Mouse (Mus musculus) layer of hippocampus, postnatal 14 days (tissue): ENCODE data around the gene Casp2. TPM values are rescaled to one million over a fixed set of nuclear protein-coding genes. Genes with fewer than 3 reads are reported as not detected.

ENCODE experiments used
- DNase-seq, 2 experiments: peaks; one replicate each; pipeline ENCODE4 v3.0.0; 2021 to 2022; ENCODE audit warnings: low spot score in 2 of 2, mixed read lengths in 1 of 2
- long read RNA-seq, 2 experiments: library from polyadenylated mRNA; stranded (forward); transcript quantifications; one replicate each; pipeline ENCODE4 v2.0.0; 2021
- total RNA-seq, 2 experiments: library from RNA; stranded (reverse); gene quantifications; 2 replicates each; pipeline ENCODE4 v1.2.3; 2021

The Casp2 gene
- total RNA-seq = 10 to 100 TPM; 19.2 to 20.8 TPM
- long read RNA-seq, experiment 1, transcript Casp2-201 (11 exons, 3,529 nt) = major isoform, 6 of 13 reads
- long read RNA-seq, experiment 1, partial matches to known transcripts = 3 of 13 reads
- long read RNA-seq, experiment 1, other reads (novel, unspliced or antisense) = 2 of 13 reads
- long read RNA-seq, experiment 2, transcript Casp2-201 (11 exons, 3,529 nt) = major isoform, 10 of 19 reads
- long read RNA-seq, experiment 2, partial matches to known transcripts = 4 of 19 reads
- long read RNA-seq, experiment 2, other reads (novel, unspliced or antisense) = 1 of 19 reads

DNA sequence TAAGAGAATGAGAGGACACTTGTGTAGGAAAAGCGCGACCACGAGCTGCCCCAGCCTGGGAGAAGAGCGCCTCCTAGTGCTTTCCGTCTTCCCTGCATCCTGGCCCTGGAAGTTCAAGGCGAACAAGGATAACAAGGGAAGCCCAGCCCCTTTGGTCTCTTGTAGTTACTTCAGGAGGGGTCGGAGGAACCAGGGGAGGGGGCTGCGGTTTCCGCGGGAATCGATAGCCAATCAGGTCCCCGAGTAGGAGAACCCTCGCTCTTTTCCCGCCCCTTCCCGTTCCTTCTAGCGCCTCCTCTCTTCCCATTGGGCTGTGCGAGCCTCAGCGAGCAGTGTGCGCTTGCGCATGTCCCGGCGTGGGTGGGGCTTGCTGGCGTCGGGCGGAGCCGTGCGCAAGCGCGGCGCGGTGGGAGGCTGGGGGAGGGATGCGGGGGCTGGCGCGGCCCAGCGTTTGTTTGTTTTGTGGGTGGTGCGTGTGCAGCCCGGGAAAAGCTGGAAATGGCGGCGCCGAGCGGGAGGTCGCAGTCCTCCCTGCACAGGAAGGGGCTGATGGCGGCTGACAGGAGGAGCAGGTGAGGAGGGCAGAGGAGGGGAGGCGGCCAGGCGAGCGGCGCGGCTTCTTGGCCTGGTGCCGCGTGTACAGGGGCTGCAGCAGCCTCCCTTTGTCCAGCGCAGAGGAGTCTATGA is at the start of gene Casp2:
Gene Casp2, plus strand, starts transcription at position 360 of the 687 bp plus-strand sequence.
- DNase-seq = peak; percentile 95 to 99

GRCm38 (mm10) chr6:42215028-42215427 is 49.8 kb upstream of the Casp2 start, which contains the start of gene Tas2r144:
TSS of gene Tas2r144 (plus strand) at chr6:42215328.
- no peak for DNase-seq

- DNase-seq = no peak
These were observed 42.5 kb upstream of the Casp2 start for GRCm38 (mm10) chr6:42222286-42222685.

DNA sequence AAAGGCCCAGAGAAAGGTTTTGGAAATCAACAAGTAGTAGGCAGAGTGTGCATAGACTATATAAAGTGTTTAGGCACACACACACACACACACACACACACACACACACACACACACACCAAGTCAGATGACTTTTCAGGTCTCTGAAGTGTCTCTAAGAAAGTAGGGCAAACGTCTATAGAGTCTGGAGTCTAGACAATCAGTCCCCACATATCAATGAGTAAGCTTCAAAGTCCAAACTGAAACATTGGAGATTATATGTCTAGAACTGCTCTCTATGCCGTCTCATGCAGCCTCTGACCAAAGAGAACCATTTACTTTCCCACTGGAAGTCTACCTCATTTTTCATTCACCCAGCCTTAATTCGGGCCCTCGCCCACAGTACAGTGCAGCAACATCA is 39.7 kb upstream of the Casp2 start:
- no peak for DNase-seq

DNA sequence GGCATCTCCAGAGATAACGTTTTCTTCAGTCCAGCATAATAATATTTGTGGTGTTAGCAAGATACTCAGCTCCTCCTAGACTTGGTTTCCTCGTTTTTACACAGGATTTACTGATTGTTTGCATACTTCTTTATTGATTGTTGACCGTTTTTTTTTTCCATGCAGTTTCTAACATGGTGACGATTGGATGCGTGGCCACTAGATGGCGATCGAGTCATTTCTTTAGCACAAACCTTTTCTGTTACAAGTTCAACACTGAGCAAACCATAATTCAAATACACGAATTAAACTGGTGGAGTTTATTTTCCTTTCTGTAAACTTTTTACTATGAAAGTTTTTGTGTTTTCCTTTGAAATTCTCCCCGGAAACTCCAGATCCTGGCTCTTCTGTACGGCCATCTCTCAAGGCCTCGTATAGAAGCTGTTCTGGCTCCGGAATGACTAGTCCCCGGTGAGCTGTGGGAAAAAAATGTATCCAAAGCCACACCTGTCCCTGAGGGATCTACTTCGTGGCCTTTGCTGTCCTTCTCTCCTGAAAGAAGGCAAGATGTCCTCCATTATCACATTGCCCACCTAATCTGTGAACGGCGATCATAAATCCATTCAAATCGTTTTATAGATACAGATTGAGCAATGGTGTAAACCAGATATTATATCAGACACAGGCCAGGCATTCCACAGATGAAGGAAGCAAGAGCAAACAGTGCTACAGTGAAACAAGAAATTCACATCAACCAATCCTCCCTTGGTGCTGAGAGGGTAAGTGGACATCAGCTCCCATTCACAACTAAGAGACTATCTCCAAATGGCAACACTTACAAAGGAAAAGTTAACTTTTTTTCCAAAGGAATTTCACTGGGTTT is 37.3 kb upstream of the Casp2 start:
- peak; percentile 46 to 77 for DNase-seq

DNA sequence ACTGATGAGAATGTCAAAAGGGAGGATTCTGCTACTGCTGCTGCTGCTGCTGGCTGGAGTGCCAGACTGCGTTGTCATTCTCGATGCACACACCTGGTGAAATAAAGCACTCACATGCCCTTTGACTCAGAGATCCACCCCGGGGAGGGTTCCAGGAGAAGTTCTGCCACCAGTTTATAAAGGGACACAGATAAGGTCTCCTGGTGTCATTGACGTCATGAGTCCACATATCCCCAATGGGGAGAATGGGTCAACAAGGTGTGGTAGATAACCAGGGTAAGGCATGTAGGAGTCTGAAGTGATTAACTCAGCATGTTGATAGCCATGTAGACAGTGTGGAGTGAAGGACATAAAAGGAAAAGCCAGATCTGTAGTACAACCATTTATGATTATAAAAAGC is 35.2 kb upstream of the Casp2 start:
- DNase-seq = no peak

GRCm38 (mm10) chr6:42231191-42231590 is 33.6 kb upstream of the Casp2 start:
- DNase-seq = peak in 1 of 2 experiments; percentile 39

GRCm38 (mm10) chr6:42237276-42237805 is 27.4 kb upstream of the Casp2 start:
- no peak for DNase-seq

- no peak for DNase-seq
These were observed 23.3 kb upstream of the Casp2 start for GRCm38 (mm10) chr6:42241311-42242045.

DNA sequence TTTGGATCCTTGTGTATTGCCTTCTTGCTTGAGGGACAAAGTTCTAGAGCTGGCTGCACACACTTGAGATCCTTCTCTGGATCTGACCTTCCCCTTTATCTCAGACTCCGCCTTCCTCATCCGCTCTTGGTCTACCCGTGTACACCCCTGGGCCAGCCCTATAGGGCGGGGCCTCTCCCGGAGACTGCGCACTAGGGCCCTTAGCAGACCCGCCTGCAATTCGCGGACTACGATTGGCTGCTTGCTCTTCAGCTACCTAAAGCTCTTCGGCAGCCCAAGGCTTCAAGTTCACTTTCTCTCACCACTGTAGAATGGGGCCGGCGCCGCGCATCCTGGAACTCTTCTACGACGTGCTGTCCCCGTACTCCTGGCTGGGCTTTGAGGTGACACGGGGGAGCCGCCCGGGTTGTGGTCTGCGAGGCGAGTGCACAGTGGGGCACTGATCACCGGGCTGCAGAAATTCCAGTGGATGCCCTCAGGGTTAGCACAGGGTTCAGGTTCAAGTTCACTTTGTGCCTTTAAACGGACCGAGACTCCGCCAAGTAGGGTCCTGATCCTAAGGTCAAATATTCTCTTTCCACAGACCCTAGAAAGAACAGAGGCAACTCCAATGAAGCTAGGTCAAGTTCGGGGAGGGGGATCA is 19.0 kb upstream of the Casp2 start, which contains the start of gene Gstk1:
Gene Gstk1, plus strand, starts transcription at position 225 of the 643 bp plus-strand sequence.
- DNase-seq = peak; percentile 46 to 70

DNA sequence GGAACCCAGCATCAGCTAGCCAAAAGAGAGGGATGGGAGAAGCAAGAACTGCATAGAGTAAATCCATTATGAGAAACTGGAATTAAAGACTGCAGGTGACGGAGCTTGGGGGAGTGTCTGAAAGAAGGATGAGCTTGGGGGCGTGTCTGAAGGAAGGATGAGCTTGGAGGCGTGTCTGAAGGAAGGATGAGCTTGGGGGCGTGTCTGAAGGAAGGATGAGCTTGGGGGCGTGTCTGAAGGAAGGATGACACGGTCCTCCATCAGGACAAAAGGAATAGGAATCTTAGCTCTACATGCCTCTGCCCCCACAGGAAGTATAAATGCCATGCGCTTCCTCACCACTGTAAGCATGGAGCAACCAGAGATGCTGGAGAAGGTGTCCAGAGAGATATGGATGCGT is 17.6 kb upstream of the Casp2 start:
- no peak for DNase-seq

DNA sequence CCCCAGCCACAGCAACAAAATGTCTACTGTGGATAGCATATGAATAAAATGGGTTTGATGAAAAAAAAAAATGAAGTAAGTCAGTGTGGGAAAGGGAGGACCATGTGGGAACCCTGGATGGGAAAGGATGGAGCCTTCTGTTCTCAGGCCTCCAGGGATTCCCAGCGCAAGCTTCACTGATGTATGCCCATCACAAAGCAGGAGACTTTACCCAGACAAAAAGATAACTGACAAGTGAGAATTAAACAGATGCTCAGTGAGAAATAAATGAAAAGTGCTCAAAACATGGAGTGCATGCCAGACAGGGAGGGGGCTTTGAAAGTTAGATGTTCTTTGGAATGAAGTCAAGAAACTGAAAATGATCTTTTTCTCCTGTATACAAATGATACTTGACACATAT is 16.8 kb upstream of the Casp2 start:
- DNase-seq = no peak

GRCm38 (mm10) chr6:42251791-42252190 is 13.0 kb upstream of the Casp2 start:
- no peak for DNase-seq

DNA sequence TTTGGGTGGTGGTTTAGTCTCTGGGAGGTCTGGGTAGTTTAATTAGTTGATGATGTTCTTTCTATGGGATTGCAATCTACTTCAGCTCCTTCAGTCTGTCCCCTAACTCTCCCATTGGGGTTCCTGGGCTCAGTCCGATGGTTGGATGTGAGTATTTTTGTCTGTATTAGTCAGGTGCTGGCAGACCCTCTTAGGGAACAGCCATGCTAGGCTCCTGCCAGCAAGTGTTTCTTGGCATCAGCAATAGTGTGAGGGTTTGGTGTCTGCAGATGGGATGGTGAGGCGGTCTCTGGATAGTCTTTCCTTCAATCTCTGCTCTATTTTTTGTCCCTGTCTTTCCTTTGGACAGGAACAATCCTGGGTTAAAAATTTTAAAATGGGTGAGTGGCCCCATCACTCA is 11.7 kb upstream of the Casp2 start:
- peak in 1 of 2 experiments; percentile 14 for DNase-seq

DNA sequence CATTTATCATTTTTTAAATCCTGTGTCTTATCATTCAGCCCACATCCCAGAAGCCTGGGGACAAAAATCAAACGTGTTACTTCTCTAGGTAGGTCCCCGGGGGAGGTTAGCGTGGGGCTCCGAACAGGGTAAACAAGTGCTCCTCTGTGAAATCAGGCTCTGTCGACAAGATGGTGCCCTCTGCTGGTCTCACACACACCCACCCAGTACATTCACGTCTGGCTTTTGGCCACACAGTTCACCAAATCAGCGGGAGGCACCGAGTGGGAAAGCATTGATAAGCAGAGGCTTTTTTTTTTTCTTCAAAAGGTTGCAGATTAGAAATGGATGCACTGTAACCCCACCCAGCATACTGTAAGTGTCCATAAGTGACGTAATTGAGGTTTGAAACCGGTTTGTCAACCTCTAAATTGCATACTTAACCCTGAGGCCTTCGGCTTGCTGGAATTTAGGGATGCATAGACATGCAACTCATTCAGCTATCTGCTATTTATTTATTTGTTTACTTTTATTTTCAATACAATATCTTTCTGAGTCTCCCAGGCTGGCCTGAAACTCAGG is 7.4 kb upstream of the Casp2 start:
- DNase-seq = peak; percentile 34 to 48

- no peak for DNase-seq
These were observed 4.4 kb upstream of the Casp2 start for GRCm38 (mm10) chr6:42260430-42260829.

- DNase-seq = no peak
These were observed 3.1 kb upstream of the Casp2 start, which contains the start of gene Tmem139 for GRCm38 (mm10) chr6:42261524-42262170. TSS of gene Tmem139 (plus strand) at chr6:42261970.

DNA sequence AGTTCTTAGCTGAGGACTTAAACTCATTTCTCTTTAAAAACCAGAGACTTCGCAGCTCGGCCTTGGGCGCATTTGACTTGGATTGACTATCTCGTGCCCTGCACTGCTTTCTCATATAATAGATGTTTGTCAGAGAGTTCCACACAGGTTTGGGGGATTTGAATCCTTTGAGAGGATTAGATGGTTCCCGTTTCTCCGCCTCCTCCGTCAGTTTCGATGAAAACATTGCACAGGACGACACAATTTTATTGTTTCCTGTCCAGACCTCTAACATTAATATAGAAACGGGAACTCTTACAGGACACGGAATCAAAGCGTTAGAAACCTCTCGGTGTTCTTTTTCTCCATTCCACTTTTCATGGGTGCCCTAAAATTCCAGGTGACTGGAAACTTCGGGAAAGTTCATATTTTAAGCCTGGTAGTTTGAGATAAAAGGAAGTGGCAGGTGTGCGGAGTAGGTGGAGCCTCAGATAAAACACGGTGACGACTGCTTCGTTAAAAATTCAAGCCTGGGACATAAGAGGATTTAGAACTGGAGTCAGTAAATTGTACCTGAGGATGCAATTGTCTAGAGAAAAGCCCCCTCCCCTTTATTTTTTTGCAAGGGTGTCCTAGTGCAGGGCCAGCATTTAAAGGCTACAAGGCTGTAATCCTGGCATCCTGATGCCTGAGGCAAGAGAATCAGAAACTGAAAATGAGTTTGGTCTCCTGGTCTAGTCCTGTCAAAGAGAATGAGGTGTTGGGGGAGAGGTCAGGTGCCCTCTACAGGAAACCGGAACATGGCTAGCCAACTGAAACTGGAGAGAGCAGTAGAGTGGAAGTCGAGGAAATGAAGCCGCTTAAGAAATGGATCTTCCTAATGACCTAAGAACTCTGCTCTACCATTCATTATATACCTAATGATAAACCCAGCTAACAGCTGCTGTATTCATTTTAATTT is 876 bp downstream of the Casp2 start:
- no peak for DNase-seq
